Mouse (Mus musculus) MEL (cell line): ENCODE measurements at regions not wholly inside any gene's neighbourhood (a gene's known extent, or its start where the extent isn't known, plus 50 kb on each side); places are given as distances from the start of the nearest gene placed in this dataset.

Experiments used
- E2F4 ChIP-seq: IDR thresholded peaks from 2 replicates; pipeline ENCODE4 v1.6.1; 2011; ENCODE audit warnings: low read depth, low read length, improper control_type of control experiment, borderline replicate concordance
- JUND ChIP-seq: IDR thresholded peaks from 2 replicates; pipeline ENCODE4 v1.6.1; 2011; ENCODE audit warnings: low read depth, mild to moderate bottlenecking, improper control_type of control experiment, low read length
- POLR2A ChIP-seq, 2 experiments: IDR thresholded peaks; 2 replicates each; pipeline ENCODE4 v1.6.1; 2011 to 2012; ENCODE audit warnings: low read length in 2 of 2, mild to moderate bottlenecking in 2 of 2, control low read depth in 1 of 2, improper control_type of control experiment in 1 of 2, low read depth in 1 of 2, moderate library complexity in 1 of 2; ENCODE audit not compliant: control insufficient read depth in 1 of 2, insufficient read depth in 1 of 2, poor library complexity in 1 of 2

- no peak for TF ChIP-seq E2F4
- TF ChIP-seq POLR2A (IDR thresholded peaks at IDR 0.05; ENCODE audit: control insufficient read depth in 1 of 2, insufficient read depth in 1 of 2, low read depth in 1 of 2, low read length in 2 of 2, poor library complexity in 1 of 2), result no peak
- TF ChIP-seq JUND, result no peak
Observed at GRCm38 (mm10) chr11:114229196-114229595, 162.3 kb upstream of the Sdk2 start.
